Mouse (Mus musculus) liver, embryonic 14.5 days (tissue): ENCODE results near the gene Tbcd.

Source experiments
- CTCF ChIP-seq: IDR thresholded peaks from 2 replicates; pipeline ENCODE4 v1.5.1; 2016; ENCODE audit warnings: antibody characterized with exemption, low read depth, control low read depth
- EP300 ChIP-seq: IDR thresholded peaks from 2 replicates; pipeline ENCODE4 v1.6.1; 2016; ENCODE audit warnings: antibody characterized with exemption, low read depth

DNA sequence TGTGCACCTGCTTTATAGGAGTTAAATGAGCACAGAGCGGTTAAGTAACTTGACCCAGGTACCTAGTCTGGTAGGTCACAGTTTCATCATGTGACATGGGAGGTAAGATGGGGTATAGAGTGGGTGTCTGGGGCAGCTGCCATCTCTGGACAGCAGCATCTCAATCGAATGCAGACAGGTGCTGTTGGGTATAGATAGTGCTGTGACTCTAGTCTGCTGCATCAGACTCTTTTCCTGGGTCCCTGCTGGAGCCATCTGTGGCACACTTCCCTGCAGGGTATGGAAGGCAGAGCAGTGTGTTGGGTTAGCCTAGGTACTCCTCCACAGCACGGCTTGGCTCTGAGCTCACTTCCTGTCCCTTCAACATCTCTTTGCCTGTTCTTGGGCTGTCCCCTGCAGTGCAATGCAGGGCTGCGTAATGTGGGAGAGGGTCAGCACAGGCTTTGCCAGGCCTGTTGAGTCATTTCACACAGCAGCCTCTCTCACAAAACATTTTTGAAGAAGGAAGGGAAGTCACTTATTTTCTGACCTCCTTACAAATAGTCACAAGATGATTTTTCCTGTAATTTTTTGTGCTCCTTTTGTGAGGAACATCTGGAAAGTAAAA lies 70.5 kb downstream of the Tbcd start:
- TF ChIP-seq CTCF (no peak), EP300 (no peak)
